In genomic region chr11:77982441-77982905, GRCm38 (mm10) we compare ENCODE assay signal across 8 mouse cellular contexts. TPM values are rescaled to one million over a fixed set of nuclear protein-coding genes. Genes with fewer than 3 reads are reported as not detected.
DNase-seq lines count a peak whose midpoint lies in the region; ATAC-seq lines count a peak whose summit lies in the region.

Gene Phf12, plus strand, starts transcription at chr11:77982754.

- H3K27me3 ChIP-seq in heart, embryonic 10.5 days (ENCODE audit: insufficient read depth, poor library complexity, severe bottlenecking), result peaks cover 16% of the 10 kb centered on the region
- peaks cover 17% of the 10 kb centered on the region for H3K27me3 ChIP-seq in kidney, embryonic 15.5 days

- WGBS in heart, embryonic 10.5 days, result 0% methylated on average over 62 of the region's 62 CpGs
- WGBS in kidney, embryonic 15.5 days, result under 1% methylated on average over 62 of the region's 62 CpGs

- peaks cover 18% of the 10 kb centered on the region for H3K4me1 ChIP-seq in heart, embryonic 10.5 days
- H3K4me1 ChIP-seq in kidney, embryonic 15.5 days, result peaks cover 22% of the 10 kb centered on the region

- no peaks in the 10 kb centered on the region for H3K9me3 ChIP-seq in heart, embryonic 10.5 days
- no peaks in the 10 kb centered on the region for H3K9me3 ChIP-seq in kidney, embryonic 15.5 days (replicated peaks)

- peaks cover 26% of the 10 kb centered on the region for H3K36me3 ChIP-seq in heart, embryonic 10.5 days
- peaks cover 18% of the 10 kb centered on the region for H3K36me3 ChIP-seq in kidney, embryonic 15.5 days

- H3K9ac ChIP-seq in kidney, embryonic 15.5 days, result peak within 1 kb of the TSS; percentile 99

- peak; percentile 100 for DNase-seq in B cell, adult 2 months
- DNase-seq in brain, adult 2 months (ENCODE audit: low read depth, low spot score), result peak; percentile 100
- peak; percentile 100 for DNase-seq in heart, embryonic 10.5 days (ENCODE audit: low spot score)
- DNase-seq in liver, result peak; percentile 99
- peak; percentile 99 for DNase-seq in spleen, postnatal 4 days (ENCODE audit: low spot score in 2 of 2)

- peak within 1 kb of the TSS; percentile 97 for H3K27ac ChIP-seq in heart, embryonic 10.5 days
- peak within 1 kb of the TSS; percentile 97 for H3K27ac ChIP-seq in kidney, embryonic 15.5 days

- peak within 1 kb of the TSS; percentile 100 for H3K4me3 ChIP-seq in heart, embryonic 10.5 days
- H3K4me3 ChIP-seq in kidney, embryonic 15.5 days (replicated peaks), result peak within 1 kb of the TSS; percentile 100

- peak; percentile 80 for ATAC-seq in erythroblast, adult 5-6 weeks (replicated peaks; ENCODE audit: low FRiP score, poor library complexity, severe bottlenecking)
- ATAC-seq in kidney, embryonic 15.5 days (replicated peaks; ENCODE audit: low FRiP score), result peak; percentile 92
- peak; percentile 68 for ATAC-seq in monocyte, adult 5-6 weeks (replicated peaks; ENCODE audit: insufficient number of reproducible peaks, low FRiP score, low TSS enrichment, poor library complexity, severe bottlenecking)

- H3K4me2 ChIP-seq in kidney, embryonic 15.5 days, result peak within 1 kb of the TSS; percentile 84

RNA-seq across cellular contexts. Expression of gene Phf12, which starts in this region (rescaled TPM):
- total RNA-seq in erythroblast, adult 5-6 weeks (2015; ENCODE audit: low replicate concordance), result 19.9 and 24.2 TPM in 2 replicates
- total RNA-seq in erythroblast, adult 5-6 weeks (2017; ENCODE audit: low replicate concordance), result 9.8 and 11.5 TPM in 2 replicates
- polyA plus RNA-seq in heart, embryonic 10.5 days (2016; fragmentation: Nextera tagmentation; extraction: Ambion mirVana), result 13.2 and 20.0 TPM in 2 replicates
- 15.0 and 20.5 TPM in 2 replicates for polyA plus RNA-seq in kidney, embryonic 15.5 days (2015; fragmentation: Nextera tagmentation; extraction: Ambion mirVana)
- total RNA-seq in monocyte, adult 5-6 weeks (2017), result 34.9 to 44.3 TPM (median 43.9 TPM) in 3 replicates

Comparison
In these comparisons a context has a peak if more than half of its experiments do, and no peak if none do; other contexts are left out.
1. Peak in every context shown above with its lines: DNase-seq, ATAC-seq, H3K4me3 ChIP-seq and H3K27ac ChIP-seq.